Mouse (Mus musculus) thymus, adult 2 months (tissue): ENCODE data around the gene Ano9.
A peak's percentile ranks its signal among the peaks of the same experiment; 100 is the strongest.

ENCODE experiments used
- CTCF ChIP-seq: fragments of 200-500 bp; IDR thresholded peaks from 2 replicates; pipeline ENCODE4 v1.5.1; 2012; ENCODE audit warnings: mild to moderate bottlenecking, control low read depth, low read length, moderate library complexity, borderline replicate concordance; ENCODE audit not compliant: control insufficient read depth, poor library complexity, insufficient read depth; ENCODE audit errors: extremely low read depth
- POLR2A ChIP-seq: fragments of 200-500 bp; IDR thresholded peaks from 2 replicates; pipeline ENCODE4 v1.6.1; 2012; ENCODE audit warnings: mild to moderate bottlenecking, low read length, control low read depth, moderate library complexity; ENCODE audit not compliant: control insufficient read depth, poor library complexity, insufficient read depth; ENCODE audit errors: extremely low read depth

GRCm38 (mm10) chr7:141131024-141131820, 13.6 kb upstream of the Ano9 start:
- 0 out of 2 replicates have a peak, but pooled peaks have one; percentile 12 for TF ChIP-seq POLR2A
- no peak; the same call in 1 of the 2 replicates for TF ChIP-seq CTCF
